Mouse (Mus musculus) cerebellum, adult 8-10 months (tissue): ENCODE data around the gene Psma6.
"Not testable (repeated sequence)": the region's sequence is repeated elsewhere in the genome, so short reads cannot be mapped to it uniquely, and the experiment has no call there.

Source experiments
- DNase-seq: peaks from one replicate; pipeline ENCODE4 v3.0.0; 2022

Psma6 gene

DNA sequence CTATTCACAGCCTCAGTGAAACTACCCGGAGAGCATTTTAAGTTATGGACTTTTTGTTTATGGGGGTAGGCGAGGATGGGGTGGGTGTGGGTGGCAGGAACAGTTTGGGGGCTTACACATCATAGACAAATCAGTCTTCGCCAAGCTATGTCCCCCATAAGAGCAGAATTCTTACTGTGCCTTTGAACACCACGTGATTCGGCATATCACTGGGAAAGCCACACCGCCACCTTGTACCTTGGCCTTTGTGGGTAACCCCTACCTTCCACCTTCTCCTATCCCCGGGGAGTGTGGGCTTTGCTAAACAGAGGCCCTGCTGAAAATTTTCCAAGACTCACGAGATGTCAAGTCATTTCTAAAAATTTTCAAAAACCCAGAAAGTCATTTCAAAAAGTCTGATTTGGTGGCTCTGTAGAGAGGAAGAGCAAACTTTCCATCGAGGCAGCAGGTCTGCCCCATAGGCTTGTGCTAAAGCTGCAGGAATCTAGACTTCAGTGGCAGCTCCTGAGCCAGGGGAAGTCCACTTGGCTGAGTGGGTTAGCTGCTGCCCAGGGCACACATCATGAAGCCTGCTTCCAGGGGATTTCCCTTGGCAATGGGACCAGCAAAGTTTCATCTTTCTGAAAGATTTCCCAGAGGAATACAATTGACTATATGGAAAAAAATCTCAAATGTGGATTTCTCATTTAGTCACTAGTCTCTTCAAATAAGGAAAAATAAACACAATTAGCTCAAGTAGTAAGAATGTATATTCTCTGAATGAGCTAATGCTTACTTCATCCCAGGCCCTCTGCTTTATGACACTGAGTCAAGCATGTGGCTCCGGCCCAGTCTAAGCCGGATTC is 8.9 kb downstream of the Psma6 start:
- no peak for DNase-seq

DNA sequence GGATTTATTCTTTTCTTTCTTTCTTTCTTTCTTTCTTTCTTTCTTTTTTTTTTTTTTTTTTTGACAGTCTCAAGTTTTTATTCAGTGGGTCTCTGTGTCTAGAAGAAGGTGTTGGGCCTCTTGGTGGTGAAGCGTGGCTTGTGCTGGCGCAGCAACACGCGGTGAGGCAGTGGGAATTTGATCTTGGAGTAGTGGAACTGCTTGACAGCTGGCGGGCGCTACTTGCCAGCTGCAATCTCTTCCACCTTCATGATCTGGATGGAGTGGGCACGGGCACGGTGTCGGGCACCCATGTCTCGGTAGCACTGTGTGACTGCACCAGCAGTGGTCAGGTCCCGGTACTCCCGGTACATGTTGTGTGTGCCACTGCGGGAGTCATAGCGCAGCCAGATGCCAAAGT is 11.6 kb downstream of the Psma6 start:
- not testable (repeated sequence) for DNase-seq

GRCm38 (mm10) chr12:55396536-55396935 is 12.5 kb downstream of the Psma6 start:
- DNase-seq: no peak

GRCm38 (mm10) chr12:55397544-55398239 is 13.7 kb downstream of the Psma6 start:
- no peak for DNase-seq

DNA sequence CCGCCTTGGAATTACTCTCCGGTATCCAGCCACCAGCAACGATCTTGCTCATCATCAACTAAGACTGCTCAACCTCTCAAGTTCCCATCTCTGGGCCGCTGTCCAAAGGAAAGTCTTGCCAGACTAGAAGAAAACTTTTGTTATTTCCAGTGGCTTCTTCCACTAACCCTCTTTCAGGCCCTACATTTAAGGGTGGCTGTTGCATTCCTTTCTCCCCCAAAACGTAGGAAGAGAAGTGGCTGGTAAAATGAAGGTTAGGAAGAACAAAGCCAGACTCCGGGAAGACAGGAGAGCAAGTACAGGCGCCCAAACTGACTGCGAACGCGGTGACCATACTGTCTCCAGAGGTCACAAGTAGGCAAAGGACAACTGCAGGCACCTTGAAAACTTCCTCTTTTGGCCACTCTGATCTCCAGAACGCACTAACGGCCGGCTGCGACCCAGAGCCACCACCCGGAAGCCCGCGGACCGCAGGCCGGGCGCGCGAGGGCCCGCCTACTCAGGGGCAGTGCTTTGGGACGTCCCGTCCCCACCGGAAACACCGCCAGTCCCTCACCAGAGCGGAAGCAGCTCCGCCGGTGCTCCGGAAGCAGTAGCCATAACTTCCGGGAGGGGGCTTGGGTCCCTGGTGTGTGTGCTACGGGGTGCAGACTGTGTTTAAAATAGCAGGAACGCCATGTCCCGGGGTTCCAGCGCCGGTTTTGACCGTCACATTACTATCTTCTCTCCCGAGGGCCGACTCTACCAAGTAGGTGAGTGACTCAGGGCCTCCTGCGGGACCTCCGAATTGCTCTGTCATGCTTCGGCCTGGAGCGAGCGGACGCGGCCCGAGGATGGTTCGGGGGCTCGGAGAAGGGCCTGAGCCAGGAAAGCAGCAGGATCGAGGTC is 14.5 kb downstream of the Psma6 start:
- peak; percentile 83 for DNase-seq

GRCm38 (mm10) chr12:55399128-55399677 is 15.2 kb downstream of the Psma6 start:
- DNase-seq: no peak

GRCm38 (mm10) chr12:55407888-55408287 is 23.9 kb downstream of the Psma6 start:
- DNase-seq: no peak

- DNase-seq: no peak
Measured at GRCm38 (mm10) chr12:55415255-55415654, 31.2 kb downstream of the Psma6 start.

DNA sequence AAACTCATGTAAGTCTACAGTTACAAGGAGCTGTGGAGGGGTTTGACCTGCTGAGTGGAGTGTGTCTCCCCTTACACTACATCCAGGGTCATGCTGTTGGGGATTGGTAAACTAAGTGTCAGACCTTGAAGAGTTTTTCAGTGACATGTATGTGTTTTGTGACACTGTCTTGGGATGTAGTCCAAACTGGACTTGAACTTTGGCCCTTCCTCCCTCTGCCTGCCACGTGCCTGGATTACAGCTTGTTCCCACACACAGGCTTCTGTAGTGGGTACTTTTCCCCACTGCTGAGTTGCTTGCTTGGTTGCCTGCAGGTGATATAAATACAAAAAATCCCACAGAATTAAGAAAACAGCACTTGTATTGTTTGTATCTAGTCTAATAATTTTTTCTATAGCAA is 31.7 kb downstream of the Psma6 start:
- no peak for DNase-seq

GRCm38 (mm10) chr12:55420220-55420619 is 36.2 kb downstream of the Psma6 start:
- no peak for DNase-seq

GRCm38 (mm10) chr12:55422057-55422456 is 38.0 kb downstream of the Psma6 start:
- DNase-seq: no peak

- DNase-seq: no peak
Measured at GRCm38 (mm10) chr12:55426300-55426699, 42.3 kb downstream of the Psma6 start.

- DNase-seq: no peak
Measured at GRCm38 (mm10) chr12:55429201-55429600, 45.2 kb downstream of the Psma6 start.

- no peak for DNase-seq
Measured at GRCm38 (mm10) chr12:55429956-55430355, 45.9 kb downstream of the Psma6 start.

DNA sequence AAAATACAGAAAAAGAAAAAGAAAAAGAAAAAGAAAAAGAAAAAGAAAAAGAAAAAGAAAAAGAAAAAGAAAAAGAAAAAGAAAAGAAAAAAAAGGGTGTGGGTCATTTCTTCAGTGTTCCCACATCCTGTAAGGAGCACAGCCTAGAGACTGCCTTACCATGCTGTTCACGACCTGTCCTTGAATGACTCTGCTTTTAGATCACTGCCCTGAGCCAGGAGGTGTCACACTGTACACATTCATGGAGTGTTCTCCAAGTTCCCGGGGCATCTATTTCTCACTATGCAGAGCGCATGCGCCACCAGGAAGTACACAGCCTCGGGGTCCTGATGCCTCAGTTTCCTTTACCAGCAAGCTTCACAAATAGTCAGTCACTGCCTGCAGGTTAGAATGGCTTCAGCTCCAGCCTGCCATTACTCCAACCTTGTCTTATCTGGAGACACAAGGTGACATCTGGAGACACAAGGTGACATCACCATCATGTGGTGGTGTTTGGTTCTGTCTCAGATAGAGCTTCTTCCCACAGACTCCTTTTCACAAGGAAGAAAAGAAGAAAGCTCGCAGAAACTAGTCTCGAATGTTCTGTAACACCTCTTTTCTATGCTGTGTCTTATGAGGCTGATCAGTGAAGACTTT is 48.4 kb downstream of the Psma6 start:
- no peak for DNase-seq

DNA sequence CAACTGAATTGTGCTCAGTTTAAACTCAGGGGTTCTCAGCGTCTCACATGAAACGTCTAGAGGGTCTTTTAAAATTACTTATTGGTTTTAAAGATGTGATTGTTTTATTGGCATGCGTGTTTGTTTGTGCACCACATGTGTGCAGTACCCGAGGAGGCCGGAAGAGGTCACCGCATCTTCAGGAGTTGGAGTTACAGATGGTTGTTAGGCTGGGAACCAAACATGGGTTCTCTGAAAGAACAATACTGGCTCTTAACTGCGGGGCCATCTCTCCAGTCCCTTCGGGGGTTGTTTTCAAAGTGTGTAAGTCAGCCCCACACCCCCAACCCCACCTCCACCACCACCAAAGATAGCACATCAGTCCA is 48.9 kb downstream of the Psma6 start:
- no peak for DNase-seq

DNA sequence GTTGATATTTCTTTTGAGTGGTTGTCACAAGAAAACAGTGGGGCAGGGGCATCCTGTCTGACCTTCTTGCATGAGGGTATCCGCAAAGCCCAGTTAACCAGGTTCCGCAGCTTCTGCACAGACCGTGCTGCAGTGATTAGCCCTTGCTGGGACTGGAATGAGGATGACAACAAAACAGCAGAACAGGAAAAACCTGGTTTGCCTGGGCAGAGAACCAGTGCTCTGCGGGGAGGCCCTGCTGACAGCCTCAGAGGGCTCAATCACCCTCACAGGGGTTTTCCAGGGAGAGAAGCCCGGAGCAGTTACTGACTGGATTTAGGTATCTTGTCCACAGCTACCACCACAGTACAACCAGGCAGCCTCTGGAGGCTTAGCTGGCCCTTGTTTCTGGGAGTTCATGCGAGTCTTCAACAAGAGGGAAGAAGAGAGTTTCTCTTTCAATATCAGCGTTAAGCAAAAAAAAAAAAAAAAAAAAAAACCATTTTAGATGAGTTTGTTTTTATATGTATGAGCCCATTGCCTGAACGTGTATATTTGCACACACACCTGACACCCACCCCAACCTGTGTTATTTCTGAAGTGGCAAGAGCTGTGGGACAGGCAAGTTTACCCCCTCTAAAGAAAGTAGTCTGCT is 49.9 kb downstream of the Psma6 start:
- DNase-seq: no peak

DNA sequence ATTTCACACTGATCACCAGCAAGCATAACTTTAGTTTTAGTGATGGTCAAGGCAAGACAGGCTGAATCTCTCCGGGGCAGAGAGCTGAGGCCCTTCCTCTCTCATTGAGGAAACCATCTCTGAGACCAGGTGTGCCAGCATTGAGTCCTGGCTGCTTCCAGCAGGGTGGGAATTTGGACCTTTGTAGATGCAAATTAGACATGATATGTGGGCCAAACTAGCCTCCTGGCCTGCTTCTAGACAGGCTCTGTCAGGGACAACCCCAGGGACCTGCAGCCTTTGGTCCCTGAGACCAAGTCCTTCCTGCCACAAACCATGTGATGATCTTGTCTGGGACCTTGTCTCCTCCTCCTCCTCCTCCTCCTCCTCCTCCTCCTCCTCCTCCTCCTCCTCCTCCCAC is 51.1 kb downstream of the Psma6 start:
- no peak for DNase-seq

GRCm38 (mm10) chr12:55437122-55437826 is 53.3 kb downstream of the Psma6 start:
- no peak for DNase-seq

DNA sequence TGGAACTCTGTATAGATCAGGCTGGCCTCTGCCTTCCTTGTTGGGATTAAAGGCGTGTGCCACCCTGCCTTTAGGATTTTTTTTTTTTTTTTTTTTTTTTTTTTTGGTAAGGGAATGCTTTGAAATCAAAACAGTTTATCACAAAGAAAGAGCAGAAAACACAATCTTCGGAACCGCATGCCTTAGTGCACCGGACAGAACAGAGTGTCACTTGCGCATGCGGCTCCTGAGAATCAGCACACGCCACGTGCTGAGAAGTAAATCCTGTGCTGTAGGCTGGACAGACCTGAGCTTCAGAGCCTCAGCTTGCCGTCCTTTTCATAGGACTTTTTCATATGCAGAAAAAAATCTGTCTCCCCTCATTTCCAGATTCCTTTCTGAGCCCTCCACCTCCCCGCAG is 54.0 kb downstream of the Psma6 start:
- no peak for DNase-seq

GRCm38 (mm10) chr12:55438611-55439137 is 54.7 kb downstream of the Psma6 start:
- DNase-seq: no peak
